In genomic region chr12:102661772-102662171, GRCm38 (mm10) we compare ENCODE assay signal across 14 mouse cellular contexts. TPM values are rescaled to one million over a fixed set of nuclear protein-coding genes. Genes with fewer than 3 reads are reported as not detected.
DNase-seq lines count a peak whose midpoint lies in the region; ATAC-seq and TF ChIP-seq lines count a peak whose summit lies in the region.
"Had no signal": no experiment of that assay in that cellular context is flagged by ENCODE, and none has a peak within 500 bp of the region (broad histone marks: within the 10 kb centered on the region; RNA-seq: fewer than 3 reads in every experiment).

No protein-coding gene starts in this region.

- TF ChIP-seq CTCF in left cerebral cortex, adult 2 months (IDR thresholded peaks at IDR 0.05) = no peak

- DNase-seq in frontal cortex, postnatal 36 days (ENCODE audit: low spot score in 2 of 2) = no peak
- peak in 1 of 2 experiments; percentile 49 for DNase-seq in left cerebral cortex, adult 2 months (ENCODE audit: extremely low spot score in 1 of 2, low spot score in 2 of 2)
- no peak for DNase-seq in left cerebral cortex, adult 9 months (ENCODE audit: low spot score in 2 of 2)
- DNase-seq in embryonic facial prominence, embryonic 10.5 days (ENCODE audit: low spot score) = no peak
- DNase-seq in c-Kit-positive CD71-positive TER-119-positive erythroid progenitor cells, embryonic 14.5 days (ENCODE audit: low spot score) = no peak
- DNase-seq in adrenal gland, postnatal 10 days = no peak
- DNase-seq: kidney, postnatal 10 days; thymus, postnatal 36 days had no signal

- H3K27me3 ChIP-seq in embryonic facial prominence, embryonic 10.5 days (replicated peaks; ENCODE audit: low read depth, poor library complexity, severe bottlenecking) = no peaks in the 10 kb centered on the region
- H3K27me3 ChIP-seq in neural tube, embryonic 15.5 days (replicated peaks) = no peaks in the 10 kb centered on the region
- H3K27me3 ChIP-seq: liver, embryonic 15.5 days; Patski had no signal

- 83% methylated on average over 7 of the region's 7 CpGs for WGBS in embryonic facial prominence, embryonic 10.5 days
- 79% methylated on average over 7 of the region's 7 CpGs for WGBS in neural tube, embryonic 15.5 days

- H3K9ac ChIP-seq in neural tube, embryonic 15.5 days (replicated peaks) = no peak overlapping the region
- H3K9ac ChIP-seq: liver, embryonic 15.5 days had no signal

- H3K4me1 ChIP-seq in embryonic facial prominence, embryonic 10.5 days = peaks cover 15% of the 10 kb centered on the region
- no peaks in the 10 kb centered on the region for H3K4me1 ChIP-seq in neural tube, embryonic 15.5 days
- H3K4me1 ChIP-seq: liver, embryonic 15.5 days had no signal

- no peaks in the 10 kb centered on the region for H3K36me3 ChIP-seq in embryonic facial prominence, embryonic 10.5 days (replicated peaks)
- H3K36me3 ChIP-seq in neural tube, embryonic 15.5 days = no peaks in the 10 kb centered on the region
- H3K36me3 ChIP-seq: liver, embryonic 15.5 days had no signal

- intact Hi-C loops in left cerebral cortex, adult 2 months (cut with DNase I) = no loop called here

- ATAC-seq in frontal cortex, adult (ENCODE audit: low TSS enrichment) = peak; percentile 84
- ATAC-seq in neural tube, embryonic 15.5 days (ENCODE audit: low FRiP score) = no peak
- ATAC-seq: CD4-positive, CD25-positive, alpha-beta regulatory T cell, adult 4 months; Patski had no signal

- no peaks in the 10 kb centered on the region for H3K9me3 ChIP-seq in embryonic facial prominence, embryonic 10.5 days
- no peaks in the 10 kb centered on the region for H3K9me3 ChIP-seq in neural tube, embryonic 15.5 days (replicated peaks)
- H3K9me3 ChIP-seq: liver, embryonic 15.5 days had no signal

- no peak overlapping the region for H3K4me2 ChIP-seq in neural tube, embryonic 15.5 days
- H3K4me2 ChIP-seq: heart, embryonic 11.5 days; liver, embryonic 15.5 days had no signal

- peak overlapping the region; percentile 74 for H3K27ac ChIP-seq in left cerebral cortex, adult 2 months
- H3K27ac ChIP-seq in embryonic facial prominence, embryonic 10.5 days (replicated peaks) = peak overlapping the region; percentile 10
- H3K27ac ChIP-seq in neural tube, embryonic 15.5 days (replicated peaks) = 0 out of 2 replicates have a peak overlapping the region, but pooled peaks have one; percentile 37
- H3K27ac ChIP-seq: liver, embryonic 15.5 days had no signal

- H3K4me3 ChIP-seq in left cerebral cortex, adult 2 months = no peak overlapping the region
- no peak overlapping the region for H3K4me3 ChIP-seq in embryonic facial prominence, embryonic 10.5 days
- H3K4me3 ChIP-seq in neural tube, embryonic 15.5 days (replicated peaks) = no peak overlapping the region
- H3K4me3 ChIP-seq: liver, embryonic 15.5 days had no signal

RNA-seq across cellular contexts. Expression of gene Itpk1, which starts 43.0 kb away (rescaled TPM):
- 10 to 100 TPM; 52.3 to 54.9 TPM for total RNA-seq in left cerebral cortex, adult 2 months (2021)
- 13.7 and 17.7 TPM in 2 replicates for polyA plus RNA-seq in embryonic facial prominence, embryonic 10.5 days (2016; fragmentation: Nextera tagmentation; extraction: Ambion mirVana)
- 42.7 TPM in 2 replicates for polyA plus RNA-seq in neural tube, embryonic 15.5 days (2015; fragmentation: Nextera tagmentation; extraction: Ambion mirVana)
- total RNA-seq in adrenal gland, postnatal 10 days (2021) = 10 to 100 TPM; 98.3 to 99.2 TPM

Comparison
In these comparisons a context has a peak if more than half of its experiments do, and no peak if none do; other contexts are left out.
1. H3K27ac ChIP-seq: peak in every context shown above with its lines; median percentile 74 in left cerebral cortex, adult 2 months; 37 in neural tube, embryonic 15.5 days; 10 in embryonic facial prominence, embryonic 10.5 days.